Mouse (Mus musculus) urinary bladder, adult 18-20 months (tissue): ENCODE measurements around the gene Rabep2.

ENCODE experiments used
- DNase-seq, 2 experiments: peaks; one replicate each; pipeline ENCODE4 v3.0.0; 2022; ENCODE audit warnings: low spot score in 2 of 2, mixed read lengths in 2 of 2

The Rabep2 gene

GRCm38 (mm10) chr7:126494120-126494519, 65.6 kb downstream of the Rabep2 start:
- no peak for DNase-seq

DNA sequence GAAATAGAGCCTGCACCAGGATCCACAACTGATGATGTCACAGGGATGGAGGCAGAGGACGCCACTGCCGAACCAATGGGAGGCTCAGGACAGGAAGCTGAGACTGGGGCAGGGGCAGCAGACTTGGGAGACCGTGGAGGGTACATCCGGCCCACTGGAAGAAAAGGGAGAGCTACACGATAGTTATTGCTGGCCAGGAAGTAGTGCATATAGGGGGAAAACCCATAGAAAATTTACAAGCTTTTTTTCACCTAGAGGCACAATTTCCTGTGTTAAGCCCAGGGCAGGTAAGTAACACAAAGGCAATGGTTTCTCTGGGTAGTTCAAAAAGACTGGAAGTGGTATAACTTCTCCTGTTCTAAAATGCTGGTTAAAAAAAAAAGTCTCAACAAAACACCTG, 67.9 kb downstream of the Rabep2 start:
- DNase-seq: no peak

GRCm38 (mm10) chr7:126497966-126498365, 69.4 kb downstream of the Rabep2 start:
- no peak for DNase-seq
